Mouse (Mus musculus) heart, adult 2 months (tissue): Measurements from ENCODE around the gene Alkbh7. TPM values are rescaled to one million over a fixed set of nuclear protein-coding genes. Genes with fewer than 3 reads are reported as not detected.

Source experiments
- DNase-seq, 2 experiments: peaks; one replicate each; pipeline ENCODE4 v3.0.0; 2021
- H3K27ac ChIP-seq: fragments of 200-600 bp; 2 replicates; pipeline ENCODE4 v1.8.1; 2022
- H3K27me3 ChIP-seq: fragments of 200-500 bp; 2 replicates; pipeline ENCODE4 v1.6.1; 2012; ENCODE audit warnings: mild to moderate bottlenecking, low read length, inconsistent platforms, mixed read lengths; ENCODE audit not compliant: control insufficient read depth, insufficient read depth
- H3K36me3 ChIP-seq: fragments of 200-500 bp; 2 replicates; pipeline ENCODE4 v1.6.1; 2012; ENCODE audit warnings: low read length, inconsistent platforms; ENCODE audit not compliant: control insufficient read depth, insufficient read depth
- H3K4me1 ChIP-seq: fragments of 200-500 bp; 2 replicates; pipeline ENCODE4 v1.6.1; 2011; ENCODE audit warnings: low read length; ENCODE audit not compliant: control insufficient read depth, insufficient read depth
- H3K4me3 ChIP-seq: fragments of 200-600 bp; 2 replicates; pipeline ENCODE4 v1.8.1; 2022
- H3K79me2 ChIP-seq: fragments of 200-500 bp; replicated peaks from 2 replicates; pipeline ENCODE4 v1.6.1; 2012; ENCODE audit warnings: mild to moderate bottlenecking, inconsistent platforms, low read length, moderate library complexity, mixed read lengths; ENCODE audit not compliant: control insufficient read depth, insufficient read depth
- H3K9ac ChIP-seq: fragments of 200-500 bp; 2 replicates; pipeline ENCODE4 v1.6.1; 2012; ENCODE audit warnings: low read depth, mild to moderate bottlenecking, control low read depth, inconsistent platforms, low read length, mixed read lengths
- CTCF ChIP-seq: fragments of 200-600 bp; IDR thresholded peaks from 2 replicates; pipeline ENCODE4 v1.8.1; 2022; ENCODE audit warnings: antibody characterized with exemption, mild to moderate bottlenecking, moderate library complexity
- EP300 ChIP-seq: fragments of 200-500 bp; IDR thresholded peaks from 2 replicates; pipeline ENCODE4 v1.6.1; 2011; ENCODE audit warnings: low read depth, low read length, control low read depth; ENCODE audit not compliant: insufficient read depth
- POLR2A ChIP-seq: fragments of 200-500 bp; IDR thresholded peaks from 2 replicates; pipeline ENCODE4 v1.6.1; 2011; ENCODE audit warnings: mild to moderate bottlenecking, low read depth, low read length, control low read depth; ENCODE audit not compliant: insufficient read depth
- WGBS: fragments of 180-500 bp; shearing (Covaris S2); methylation state at CpG from one replicate; pipeline ENCODE4 v1.1.7; 2018; 5-methylcytosine and 5-hydroxymethylcytosine counted together
- intact Hi-C: fragments of 180-260 bp; cut with DNase I; formaldehyde crosslinking; loops from one replicate; pipeline ENCODE4 v1.15.1; 2025
- polyA plus RNA-seq: library from polyadenylated mRNA; depleted of rRNA; stranded (reverse); fragments of >200 nt; gene quantifications from 2 replicates; pipeline ENCODE4 v1.2.3, GENCODE M21; 2012
- total RNA-seq, 2 experiments: library from RNA; stranded (reverse); gene quantifications; 2 replicates each; pipeline ENCODE4 v1.2.3; 2021

Alkbh7 gene
- total and polyA plus RNA-seq, 3 experiments: 65.3 to 74.5 (median 72.8) TPM

DNA sequence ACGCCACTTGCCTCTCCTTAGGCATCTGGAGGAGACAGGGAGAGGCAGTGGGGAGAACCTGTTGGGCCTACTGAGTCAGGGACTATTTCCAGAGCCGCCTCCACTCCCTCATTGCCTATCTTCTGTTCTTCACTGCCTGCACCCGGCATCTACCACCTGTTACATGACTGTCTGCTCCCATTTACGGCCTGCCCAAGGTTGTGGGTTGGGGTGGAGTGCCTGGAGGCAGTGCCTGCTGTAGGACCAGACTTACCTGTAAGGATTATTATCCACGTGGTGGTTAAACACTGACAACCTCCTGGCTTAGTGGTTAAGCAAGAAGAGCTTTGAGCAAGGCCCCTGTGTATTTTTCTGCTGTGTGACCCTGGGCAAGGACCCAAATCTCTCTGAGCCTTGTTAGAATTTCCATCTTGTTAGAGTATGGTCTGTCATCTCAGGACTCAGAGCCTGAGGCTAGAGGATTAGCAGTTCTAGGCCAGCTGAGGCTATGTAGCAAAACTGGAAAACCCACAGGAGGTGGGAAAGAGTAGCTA is 22.4 kb upstream of the Alkbh7 start:
- Histone ChIP-seq H3K27ac (no peak overlapping the region), H3K9ac (no peak overlapping the region), H3K4me3 (no peak overlapping the region), H3K4me1 (no peaks in the 10 kb centered on the region), H3K79me2 (no peaks in the 10 kb centered on the region), H3K36me3 (no peaks in the 10 kb centered on the region), H3K27me3 (no peaks in the 10 kb centered on the region)
- TF ChIP-seq POLR2A (no peak), CTCF (no peak), EP300 (no peak)
- intact Hi-C loops: no loop called here
- 76% methylated on average over 5 of the region's 5 CpGs for WGBS
- DNase-seq: peak in 1 of 2 experiments; percentile 5

DNA sequence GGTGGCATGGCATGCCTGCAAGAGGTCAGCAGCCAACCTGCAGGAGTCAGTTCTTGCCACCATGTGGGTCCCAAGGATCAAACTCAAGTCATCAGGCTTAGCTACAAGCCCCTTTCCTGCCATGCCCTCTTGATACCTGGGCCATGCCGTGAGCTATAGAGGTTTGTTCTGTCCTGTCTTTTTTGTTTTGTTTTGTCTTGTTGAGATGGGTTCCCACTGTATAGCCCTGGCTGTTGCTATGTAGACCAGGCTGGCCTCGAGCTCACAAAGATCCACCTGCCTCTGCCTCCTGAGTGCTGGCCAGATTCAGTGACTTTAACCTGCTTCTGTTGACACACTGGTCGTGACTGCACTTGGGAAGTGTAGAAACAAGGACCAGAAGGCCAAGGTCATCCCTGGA is 21.7 kb upstream of the Alkbh7 start:
- no peak overlapping the region for H3K9ac ChIP-seq
- H3K4me3 ChIP-seq: no peak overlapping the region
- H3K4me1 ChIP-seq: no peaks in the 10 kb centered on the region
- 67% methylated on average over 3 of the region's 3 CpGs for WGBS
- intact Hi-C loops: no loop called here
- TF ChIP-seq CTCF: no peak
- no peak for TF ChIP-seq EP300
- no peak for TF ChIP-seq POLR2A
- no peaks in the 10 kb centered on the region for H3K79me2 ChIP-seq
- no peaks in the 10 kb centered on the region for H3K36me3 ChIP-seq
- DNase-seq: peak in 1 of 2 experiments; percentile 6
- H3K27ac ChIP-seq: no peak overlapping the region
- no peaks in the 10 kb centered on the region for H3K27me3 ChIP-seq

DNA sequence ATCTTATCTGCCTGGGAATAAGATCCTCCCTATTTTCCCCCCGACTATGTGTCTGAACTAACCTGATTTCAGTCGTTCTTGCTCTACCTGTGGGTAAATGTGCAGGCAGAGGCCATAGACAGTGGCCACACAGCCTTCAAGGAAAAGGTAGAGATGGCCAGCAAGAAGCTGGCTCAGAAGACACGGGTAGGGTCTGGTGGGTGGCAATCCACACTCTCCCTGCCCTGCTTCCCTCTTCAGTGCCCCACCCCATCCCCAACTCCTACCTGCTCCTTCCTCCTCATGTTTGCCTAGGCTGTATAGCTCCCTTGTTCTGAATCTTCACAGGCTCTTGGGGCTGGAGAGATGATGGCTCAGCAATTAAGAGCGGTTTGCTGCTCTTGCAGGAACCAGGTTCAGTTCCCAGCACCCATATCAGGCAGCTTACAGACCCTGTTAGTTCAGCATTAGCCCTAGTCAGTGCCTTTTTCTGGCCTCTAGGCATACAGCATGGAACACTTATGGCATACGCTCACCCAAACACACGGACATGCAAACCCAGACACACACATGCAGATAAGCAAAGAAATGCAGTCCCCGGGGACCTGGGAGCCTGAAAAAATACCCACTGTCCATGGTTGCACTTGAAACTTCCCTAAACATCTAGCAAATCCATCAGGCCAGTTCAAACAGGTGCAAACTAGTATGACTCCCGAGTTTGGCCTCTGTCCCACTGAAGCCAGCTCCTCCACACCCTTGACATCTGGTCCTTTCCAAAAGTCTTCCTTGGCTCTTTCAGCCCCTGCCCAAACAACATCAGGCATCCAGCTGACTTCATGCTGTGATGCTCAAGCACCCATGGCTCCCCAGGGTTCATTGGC is 20.4 kb upstream of the Alkbh7 start:
- Histone ChIP-seq H3K4me3 (no peak overlapping the region), H3K36me3 (no peaks in the 10 kb centered on the region), H3K9ac (no peak overlapping the region), H3K27me3 (no peaks in the 10 kb centered on the region), H3K27ac (no peak overlapping the region), H3K79me2 (no peaks in the 10 kb centered on the region), H3K4me1 (no peaks in the 10 kb centered on the region)
- intact Hi-C loops: no loop called here
- WGBS: 63% methylated on average over 8 of the region's 8 CpGs
- DNase-seq: peak in 1 of 2 experiments; percentile 8
- no peak for TF ChIP-seq CTCF
- no peak for TF ChIP-seq EP300
- no peak for TF ChIP-seq POLR2A

DNA sequence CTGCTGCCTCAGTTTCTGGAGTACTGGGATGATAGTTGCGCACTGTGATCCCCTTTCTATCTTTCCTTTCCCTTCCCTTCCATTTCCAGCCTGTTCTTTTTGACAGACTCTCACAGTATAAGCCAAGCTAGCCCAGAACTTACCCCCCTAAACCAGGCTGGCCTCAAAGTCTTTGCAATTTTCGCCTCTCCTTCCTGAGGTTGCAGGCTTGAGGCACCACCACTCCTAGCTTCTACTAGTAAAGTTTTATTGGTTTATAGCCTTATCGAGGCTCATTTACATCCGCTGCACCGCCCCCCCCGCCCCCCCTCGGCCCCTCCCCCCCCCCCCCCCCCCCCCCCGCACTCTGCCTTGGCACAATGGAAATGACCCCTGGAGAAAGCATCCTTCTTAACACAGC is 17.6 kb upstream of the Alkbh7 start:
- DNase-seq: no peak
- Histone ChIP-seq H3K79me2 (no peaks in the 10 kb centered on the region), H3K4me1 (no peaks in the 10 kb centered on the region), H3K4me3 (no peak overlapping the region), H3K27ac (no peak overlapping the region), H3K27me3 (no peaks in the 10 kb centered on the region), H3K36me3 (no peaks in the 10 kb centered on the region), H3K9ac (no peak overlapping the region)
- intact Hi-C loops: no loop called here
- no peak for TF ChIP-seq CTCF
- WGBS: 50% methylated on average over 5 of the region's 8 CpGs

DNA sequence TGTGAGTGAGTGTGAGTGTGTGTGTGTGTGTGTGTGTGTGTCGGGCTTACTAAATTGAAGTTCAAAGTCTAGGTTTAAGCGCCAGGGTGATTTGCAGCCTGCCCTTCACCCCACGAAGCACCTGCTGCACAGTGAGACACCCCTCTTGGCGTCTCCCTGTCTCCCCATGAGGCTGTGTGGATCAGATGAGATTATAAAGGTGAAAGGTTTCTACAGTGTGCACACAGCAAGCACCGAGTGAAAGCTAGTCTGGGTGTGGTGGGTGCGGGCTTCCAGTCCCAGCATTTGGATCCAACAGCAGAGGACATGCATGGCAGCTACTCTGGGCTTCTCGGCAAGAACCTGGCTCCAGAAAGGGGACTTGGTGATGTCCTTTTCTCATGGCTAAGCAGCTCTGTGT is 16.1 kb upstream of the Alkbh7 start:
- DNase-seq: peak in 1 of 2 experiments; percentile 2
- no peak overlapping the region for H3K4me3 ChIP-seq
- no peaks in the 10 kb centered on the region for H3K79me2 ChIP-seq
- no peaks in the 10 kb centered on the region for H3K27me3 ChIP-seq
- no peak overlapping the region for H3K9ac ChIP-seq
- no peaks in the 10 kb centered on the region for H3K4me1 ChIP-seq
- no peak overlapping the region for H3K27ac ChIP-seq
- no peaks in the 10 kb centered on the region for H3K36me3 ChIP-seq
- 77% methylated on average over 7 of the region's 7 CpGs for WGBS
- intact Hi-C loops: no loop called here
- TF ChIP-seq EP300 (no peak), CTCF (no peak), POLR2A (no peak)

DNA sequence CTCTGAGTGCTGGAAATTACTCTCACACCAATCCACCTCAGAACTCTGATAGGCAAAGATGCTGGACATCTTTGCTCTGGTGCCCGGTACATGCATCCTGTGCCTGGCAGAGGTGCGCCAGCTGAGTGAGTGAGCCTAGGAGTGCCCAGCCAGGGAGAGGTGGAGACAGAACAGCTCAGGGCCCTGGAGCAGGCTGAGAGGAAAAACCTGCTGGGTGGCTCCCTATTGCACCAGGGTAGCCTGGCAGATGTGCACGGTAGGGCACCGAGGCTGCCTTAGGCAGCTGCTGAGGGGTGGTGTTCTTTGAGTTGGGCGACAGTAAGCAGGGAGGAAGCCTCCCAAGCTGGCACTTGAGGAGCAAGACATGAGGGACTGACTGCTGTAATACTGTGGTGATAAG is 15.1 kb upstream of the Alkbh7 start, which contains the start of gene Acer1:
Gene Acer1, minus strand, starts transcription at position 114 of the 400 bp plus-strand sequence.
- DNase-seq: peak in 1 of 2 experiments; percentile 14
- H3K36me3 ChIP-seq: no peaks in the 10 kb centered on the region
- TF ChIP-seq POLR2A (no peak), EP300 (no peak), CTCF (no peak)
- no peaks in the 10 kb centered on the region for H3K79me2 ChIP-seq
- intact Hi-C loops: no loop called here
- H3K27ac ChIP-seq: no peak within 1 kb of the TSS
- H3K27me3 ChIP-seq: no peaks in the 10 kb centered on the region
- no peaks in the 10 kb centered on the region for H3K4me1 ChIP-seq
- H3K9ac ChIP-seq: no peak within 1 kb of the TSS
- 72% methylated on average over 5 of the region's 5 CpGs for WGBS
- H3K4me3 ChIP-seq: no peak within 1 kb of the TSS
